ENCODE assay signal across 27 mouse cellular contexts in genomic region chr11:56741857-56742256, GRCm38 (mm10).
DNase-seq lines count a peak whose midpoint lies in the region; ATAC-seq lines count a peak whose summit lies in the region.
"Had no signal": no experiment of that assay in that cellular context is flagged by ENCODE, and none has a peak within 500 bp of the region (broad histone marks: within the 10 kb centered on the region; RNA-seq: fewer than 3 reads in every experiment).

No protein-coding gene starts in this region.

- H3K9me3 ChIP-seq in forebrain, embryonic 13.5 days (replicated peaks): no peaks in the 10 kb centered on the region
- H3K9me3 ChIP-seq in neural tube, embryonic 15.5 days (replicated peaks): no peaks in the 10 kb centered on the region
- H3K9me3 ChIP-seq: heart, embryonic 12.5 days; limb, embryonic 10.5 days; limb, embryonic 15.5 days; liver, embryonic 13.5 days had no signal

- no peak for DNase-seq in frontal cortex, postnatal 25 days (ENCODE audit: low spot score in 2 of 2)
- DNase-seq in brain, adult 2 months (ENCODE audit: low read depth, low spot score): peak; percentile 39
- no peak for DNase-seq in lung, adult 18-20 months
- no peak for DNase-seq in embryo, embryonic 11 days
- DNase-seq: adrenal gland, postnatal 10 days; cerebellum, adult 2 months; cerebellum, postnatal 14 days; gastrocnemius, postnatal 25 days; heart, adult 2 months; heart, postnatal 4 days; kidney, postnatal 14 days; layer of hippocampus, adult 9-11 months; liver, embryonic 13.5 days; lung, adult 2 months; lung, postnatal 10 days; thymus, adult 2 months; thymus, postnatal 36 days had no signal

- H3K27ac ChIP-seq in forebrain, embryonic 13.5 days: 0 out of 2 replicates have a peak overlapping the region, but pooled peaks have one; percentile 35
- H3K27ac ChIP-seq in neural tube, embryonic 15.5 days (replicated peaks): peak overlapping the region; percentile 39; the same call in 1 of the 2 replicates
- H3K27ac ChIP-seq: heart, adult 2 months; hindbrain, embryonic 14.5 days; limb, embryonic 10.5 days; limb, embryonic 15.5 days; liver, embryonic 13.5 days; macrophage had no signal

- 5% methylated on average over 2 of the region's 2 CpGs for WGBS in forebrain, embryonic 13.5 days
- WGBS in neural tube, embryonic 15.5 days: 42% methylated on average over 2 of the region's 2 CpGs

- H3K4me2 ChIP-seq in forebrain, embryonic 13.5 days: no peak overlapping the region
- no peak overlapping the region for H3K4me2 ChIP-seq in neural tube, embryonic 15.5 days
- H3K4me2 ChIP-seq: heart, embryonic 12.5 days; hindbrain, embryonic 14.5 days; limb, embryonic 15.5 days; liver, embryonic 13.5 days had no signal

- no peaks in the 10 kb centered on the region for H3K27me3 ChIP-seq in forebrain, embryonic 13.5 days
- H3K27me3 ChIP-seq in neural tube, embryonic 15.5 days (replicated peaks): no peaks in the 10 kb centered on the region
- H3K27me3 ChIP-seq: heart, embryonic 12.5 days; limb, embryonic 15.5 days; liver, embryonic 13.5 days; Patski had no signal

- H3K9ac ChIP-seq in forebrain, embryonic 13.5 days: no peak overlapping the region
- H3K9ac ChIP-seq in neural tube, embryonic 15.5 days (replicated peaks): no peak overlapping the region
- H3K9ac ChIP-seq: heart, embryonic 12.5 days; hindbrain, embryonic 14.5 days; limb, embryonic 15.5 days; liver, embryonic 13.5 days had no signal

- H3K4me3 ChIP-seq in forebrain, embryonic 13.5 days: no peak overlapping the region
- H3K4me3 ChIP-seq in neural tube, embryonic 15.5 days (replicated peaks): no peak overlapping the region
- H3K4me3 ChIP-seq: heart, adult 2 months; heart, embryonic 12.5 days; limb, embryonic 10.5 days; limb, embryonic 15.5 days; liver, embryonic 13.5 days had no signal

- no peaks in the 10 kb centered on the region for H3K36me3 ChIP-seq in forebrain, embryonic 13.5 days (ENCODE audit: poor library complexity, severe bottlenecking)
- no peaks in the 10 kb centered on the region for H3K36me3 ChIP-seq in neural tube, embryonic 15.5 days
- H3K36me3 ChIP-seq: heart, embryonic 12.5 days; limb, embryonic 10.5 days; limb, embryonic 15.5 days; liver, embryonic 13.5 days had no signal

- H3K4me1 ChIP-seq in forebrain, embryonic 13.5 days: peaks cover 5% of the 10 kb centered on the region; the same call in 1 of the 2 replicates
- peaks cover 4% of the 10 kb centered on the region for H3K4me1 ChIP-seq in neural tube, embryonic 15.5 days
- H3K4me1 ChIP-seq: heart, embryonic 12.5 days; limb, embryonic 10.5 days; limb, embryonic 15.5 days; liver, embryonic 13.5 days had no signal

- peak; percentile 55; the same call in 1 of the 2 replicates for ATAC-seq in frontal cortex, adult (ENCODE audit: low TSS enrichment)
- ATAC-seq in forebrain, embryonic 13.5 days: peak; percentile 69; the same call in 1 of the 2 replicates
- ATAC-seq in neural tube, embryonic 15.5 days (ENCODE audit: low FRiP score): no peak
- ATAC-seq: intestine, postnatal 0 days; Patski had no signal
